In genomic region chr2:173080785-173081241, GRCm38 (mm10) we compare ENCODE assay signal across 8 mouse cellular contexts. TPM values are rescaled to one million over a fixed set of nuclear protein-coding genes. Genes with fewer than 3 reads are reported as not detected.
DNase-seq lines count a peak whose midpoint lies in the region; ATAC-seq and TF ChIP-seq lines count a peak whose summit lies in the region.

No protein-coding gene starts in this region.

- whole genome bisulfite sequencing in hindbrain, embryonic 16.5 days: 36% methylated on average over 10 of the region's 10 CpGs

- H3K4me3 ChIP-seq in gastrocnemius, adult 2 months: peak overlapping the region; percentile 4
- no peak overlapping the region for H3K4me3 ChIP-seq in hindbrain, embryonic 16.5 days (ENCODE audit: low read length)

- H3K4me2 ChIP-seq in hindbrain, embryonic 16.5 days (ENCODE audit: low read length): no peak overlapping the region

- no peaks in the 10 kb centered on the region for H3K36me3 ChIP-seq in hindbrain, embryonic 16.5 days (ENCODE audit: control insufficient read depth, insufficient read depth, low read length)

- H3K9me3 ChIP-seq in hindbrain, embryonic 16.5 days (ENCODE audit: control insufficient read depth, low read length): no peaks in the 10 kb centered on the region

- peak; percentile 25 for DNase-seq in Patski (ENCODE audit: low read depth, low spot score)
- DNase-seq in cerebellum, postnatal 25 days: peak; percentile 71 to 85
- DNase-seq in gastrocnemius, adult 2 months: peak; percentile 88
- peak; percentile 31 for DNase-seq in left cerebral cortex, adult 11 months (ENCODE audit: low spot score)
- DNase-seq in lung, postnatal 36 days: peak; percentile 86
- peak; percentile 85 for DNase-seq in retina, embryonic 14.5 days (ENCODE audit: low spot score)
- DNase-seq in thymus, postnatal 4 days: peak; percentile 92

- no peak overlapping the region for H3K9ac ChIP-seq in hindbrain, embryonic 16.5 days (ENCODE audit: low read depth, low read length)

- in situ Hi-C loops in Patski (cut with MboI; ENCODE audit: low pct_unique_long_range_greater_than_20kb): loop anchor here (5.0 to 25.0 kb wide), 2 partner anchors 84 to 594 kb away; no protein-coding TSS in a partner anchor

- TF ChIP-seq CTCF in Patski (IDR thresholded peaks at IDR 0.05): peak; percentile 94
- TF ChIP-seq CTCF in gastrocnemius, adult 2 months (IDR thresholded peaks at IDR 0.05): peak; percentile 98

- H3K27ac ChIP-seq in gastrocnemius, adult 2 months: peak overlapping the region; percentile 86
- no peak overlapping the region for H3K27ac ChIP-seq in hindbrain, embryonic 16.5 days (ENCODE audit: low read depth, low read length)

- no peaks in the 10 kb centered on the region for H3K4me1 ChIP-seq in hindbrain, embryonic 16.5 days (ENCODE audit: control insufficient read depth, insufficient read depth, low read depth, low read length)

- ATAC-seq in Patski: peak; percentile 92
- peak; percentile 71 for ATAC-seq in hindbrain, embryonic 16.5 days

- intact Hi-C loops in gastrocnemius, adult 2 months (cut with DNase I): loop anchor here (2.0 to 10.0 kb wide), 4 partner anchors 34 to 606 kb away; partner anchors contain the start of gene Fam209

- POLR2A ChIA-PET in Patski (lab: Charles Lee): no interaction called here

- no peaks in the 10 kb centered on the region for H3K27me3 ChIP-seq in Patski
- no peaks in the 10 kb centered on the region; the same call in 1 of the 2 replicates for H3K27me3 ChIP-seq in hindbrain, embryonic 16.5 days (replicated peaks; ENCODE audit: control insufficient read depth, insufficient read depth, low read length)

- CTCF ChIA-PET in Patski (lab: Charles Lee): interaction anchor here (1.2 kb wide), 1 partner anchor 83 kb away, joined by 3 read pairs; no protein-coding TSS in a partner anchor

RNA-seq across cellular contexts. Expression of gene Ctcfl, which starts 38.5 kb away (rescaled TPM):
- not detected for polyA plus RNA-seq in Patski (2021)
- under 1 TPM in 1 of 2 experiments, not detected in 1; 0.23 TPM for total RNA-seq in gastrocnemius, adult 2 months (2021)
- 0.08 TPM in 1 of 2 replicates, not detected in the other for polyA plus RNA-seq in hindbrain, embryonic 16.5 days (2015; fragmentation: Nextera tagmentation; extraction: Ambion mirVana)

Comparison
In these comparisons a context has a peak if more than half of its experiments do, and no peak if none do; other contexts are left out.
1. DNase-seq: peak in every context shown above with its lines; median percentile 92 in thymus, postnatal 4 days; 88 in gastrocnemius, adult 2 months; 86 in lung, postnatal 36 days; 85 in retina, embryonic 14.5 days; 78 in cerebellum, postnatal 25 days; 31 in left cerebral cortex, adult 11 months; 25 in Patski.